Mouse (Mus musculus): ENCODE results near the gene Zmat5. TPM values are rescaled to one million over a fixed set of nuclear protein-coding genes. Genes with fewer than 3 reads are reported as not detected.

The Zmat5 gene
- polyA plus RNA-seq, 1 experiment from 2014 or later: 83.0 TPM

- DNase-seq (ENCODE audit: low spot score): no peak
- Histone ChIP-seq H3K4me3 (no peak overlapping the region), H3K27ac (peak overlapping the region; percentile 51; the same call in 1 of the 2 replicates), H3K27me3 (ENCODE audit: low read depth, poor library complexity, severe bottlenecking) (no peaks in the 10 kb centered on the region), H3K36me3 (peaks cover 88% of the 10 kb centered on the region), H3K4me1 (peaks cover 19% of the 10 kb centered on the region), H3K9me3 (replicated peaks) (no peaks in the 10 kb centered on the region)
- 87% methylated on average over 12 of the region's 12 CpGs for WGBS
Measured at GRCm38 (mm10) chr11:4679441-4679832, 25.0 kb upstream of the Zmat5 start.

GRCm38 (mm10) chr11:4680126-4680525 lies 24.4 kb upstream of the Zmat5 start:
- peaks cover 86% of the 10 kb centered on the region for H3K36me3 ChIP-seq
- H3K9me3 ChIP-seq (replicated peaks): no peaks in the 10 kb centered on the region
- 12% methylated on average over 3 of the region's 3 CpGs for WGBS
- no peaks in the 10 kb centered on the region for H3K27me3 ChIP-seq (ENCODE audit: low read depth, poor library complexity, severe bottlenecking)
- H3K27ac ChIP-seq: no peak overlapping the region
- no peak overlapping the region for H3K4me3 ChIP-seq
- H3K4me1 ChIP-seq: peaks cover 19% of the 10 kb centered on the region
- DNase-seq (ENCODE audit: low spot score): no peak

- Histone ChIP-seq H3K9me3 (replicated peaks) (no peaks in the 10 kb centered on the region), H3K4me1 (peaks cover 16% of the 10 kb centered on the region), H3K36me3 (peaks cover 60% of the 10 kb centered on the region), H3K27ac (no peak overlapping the region), H3K4me3 (no peak overlapping the region), H3K27me3 (ENCODE audit: low read depth, poor library complexity, severe bottlenecking) (no peaks in the 10 kb centered on the region)
- WGBS: 77% methylated on average over 6 of the region's 6 CpGs
- no peak for DNase-seq (ENCODE audit: low spot score)
Measured at GRCm38 (mm10) chr11:4683516-4683915, 21.0 kb upstream of the Zmat5 start.

GRCm38 (mm10) chr11:4684186-4684585 lies 20.3 kb upstream of the Zmat5 start:
- no peak for DNase-seq (ENCODE audit: low spot score)
- peaks cover 54% of the 10 kb centered on the region for H3K36me3 ChIP-seq
- H3K27ac ChIP-seq: no peak overlapping the region
- 30% methylated on average over 6 of the region's 6 CpGs for WGBS
- no peaks in the 10 kb centered on the region for H3K9me3 ChIP-seq (replicated peaks)
- no peak overlapping the region for H3K4me3 ChIP-seq
- H3K4me1 ChIP-seq: peaks cover 9% of the 10 kb centered on the region
- no peaks in the 10 kb centered on the region for H3K27me3 ChIP-seq (ENCODE audit: low read depth, poor library complexity, severe bottlenecking)

GRCm38 (mm10) chr11:4685071-4685470 lies 19.4 kb upstream of the Zmat5 start:
- H3K4me3 ChIP-seq: no peak overlapping the region
- H3K27me3 ChIP-seq (ENCODE audit: low read depth, poor library complexity, severe bottlenecking): no peaks in the 10 kb centered on the region
- DNase-seq (ENCODE audit: low spot score): no peak
- 0 out of 2 replicates have a peak, but pooled peaks cover 2% of the 10 kb centered on the region for H3K4me1 ChIP-seq
- 89% methylated on average over 4 of the region's 4 CpGs for WGBS
- H3K27ac ChIP-seq: no peak overlapping the region
- no peaks in the 10 kb centered on the region for H3K9me3 ChIP-seq (replicated peaks)
- H3K36me3 ChIP-seq: peaks cover 46% of the 10 kb centered on the region

GRCm38 (mm10) chr11:4685510-4685909 lies 19.0 kb upstream of the Zmat5 start:
- H3K36me3 ChIP-seq: peaks cover 43% of the 10 kb centered on the region
- 86% methylated on average over 5 of the region's 5 CpGs for whole genome bisulfite sequencing
- no peak overlapping the region for H3K4me3 ChIP-seq
- no peaks in the 10 kb centered on the region for H3K9me3 ChIP-seq (replicated peaks)
- no peak for DNase-seq (ENCODE audit: low spot score)
- no peaks in the 10 kb centered on the region for H3K4me1 ChIP-seq
- no peaks in the 10 kb centered on the region for H3K27me3 ChIP-seq (ENCODE audit: low read depth, poor library complexity, severe bottlenecking)
- H3K27ac ChIP-seq: no peak overlapping the region

GRCm38 (mm10) chr11:4687027-4687426 lies 17.5 kb upstream of the Zmat5 start:
- H3K27me3 ChIP-seq (ENCODE audit: low read depth, poor library complexity, severe bottlenecking): no peaks in the 10 kb centered on the region
- H3K4me3 ChIP-seq: no peak overlapping the region
- no peak for DNase-seq (ENCODE audit: low spot score)
- 76% methylated on average over 3 of the region's 3 CpGs for WGBS
- no peaks in the 10 kb centered on the region for H3K4me1 ChIP-seq
- no peaks in the 10 kb centered on the region for H3K9me3 ChIP-seq (replicated peaks)
- H3K27ac ChIP-seq: no peak overlapping the region
- peaks cover 28% of the 10 kb centered on the region for H3K36me3 ChIP-seq

- no peaks in the 10 kb centered on the region for H3K9me3 ChIP-seq (replicated peaks)
- DNase-seq (ENCODE audit: low spot score): no peak
- H3K27ac ChIP-seq: no peak overlapping the region
- H3K4me1 ChIP-seq: no peaks in the 10 kb centered on the region
- WGBS: 31% methylated on average over 3 of the region's 3 CpGs
- peaks cover 19% of the 10 kb centered on the region for H3K36me3 ChIP-seq
- H3K4me3 ChIP-seq: no peak overlapping the region
- no peaks in the 10 kb centered on the region for H3K27me3 ChIP-seq (ENCODE audit: low read depth, poor library complexity, severe bottlenecking)
Measured at GRCm38 (mm10) chr11:4687874-4688273, 16.6 kb upstream of the Zmat5 start.

- H3K4me3 ChIP-seq: no peak overlapping the region
- WGBS: 62% methylated on average over 11 of the region's 11 CpGs
- H3K4me1 ChIP-seq: no peaks in the 10 kb centered on the region
- no peaks in the 10 kb centered on the region for H3K9me3 ChIP-seq (replicated peaks)
- H3K36me3 ChIP-seq: peaks cover 10% of the 10 kb centered on the region
- H3K27me3 ChIP-seq (ENCODE audit: low read depth, poor library complexity, severe bottlenecking): no peaks in the 10 kb centered on the region
- H3K27ac ChIP-seq: no peak overlapping the region
- DNase-seq (ENCODE audit: low spot score): no peak
Measured at GRCm38 (mm10) chr11:4688632-4689380, 15.7 kb upstream of the Zmat5 start.

GRCm38 (mm10) chr11:4690353-4690752 lies 14.1 kb upstream of the Zmat5 start:
- Histone ChIP-seq H3K4me3 (no peak overlapping the region), H3K27ac (no peak overlapping the region), H3K27me3 (ENCODE audit: low read depth, poor library complexity, severe bottlenecking) (no peaks in the 10 kb centered on the region), H3K4me1 (no peaks in the 10 kb centered on the region), H3K9me3 (replicated peaks) (no peaks in the 10 kb centered on the region), H3K36me3 (no peaks in the 10 kb centered on the region)
- DNase-seq (ENCODE audit: low spot score): no peak
- 84% methylated on average over 7 of the region's 7 CpGs for WGBS

GRCm38 (mm10) chr11:4691213-4691612 lies 13.3 kb upstream of the Zmat5 start:
- Histone ChIP-seq H3K36me3 (no peaks in the 10 kb centered on the region), H3K27ac (no peak overlapping the region)
- 69% methylated on average over 10 of the region's 10 CpGs for WGBS

GRCm38 (mm10) chr11:4692162-4692561 lies 12.3 kb upstream of the Zmat5 start:
- no peaks in the 10 kb centered on the region for H3K27me3 ChIP-seq (ENCODE audit: low read depth, poor library complexity, severe bottlenecking)
- H3K4me1 ChIP-seq: no peaks in the 10 kb centered on the region
- H3K9me3 ChIP-seq (replicated peaks): no peaks in the 10 kb centered on the region
- H3K4me3 ChIP-seq: no peak overlapping the region
- DNase-seq (ENCODE audit: low spot score): no peak
- H3K27ac ChIP-seq: no peak overlapping the region
- no peaks in the 10 kb centered on the region for H3K36me3 ChIP-seq
- WGBS: 93% methylated on average over 11 of the region's 11 CpGs

More at GRCm38 (mm10) chr11:4691213-4691612, 13.3 kb upstream of the Zmat5 start:
- Histone ChIP-seq H3K9me3 (replicated peaks) (no peaks in the 10 kb centered on the region), H3K4me3 (no peak overlapping the region), H3K27me3 (ENCODE audit: low read depth, poor library complexity, severe bottlenecking) (no peaks in the 10 kb centered on the region), H3K4me1 (no peaks in the 10 kb centered on the region)
- DNase-seq (ENCODE audit: low spot score): no peak

GRCm38 (mm10) chr11:4697043-4697983 lies 7.2 kb upstream of the Zmat5 start:
- Histone ChIP-seq H3K4me3 (no peak overlapping the region), H3K27me3 (ENCODE audit: low read depth, poor library complexity, severe bottlenecking) (no peaks in the 10 kb centered on the region), H3K27ac (no peak overlapping the region), H3K9me3 (replicated peaks) (no peaks in the 10 kb centered on the region), H3K4me1 (no peaks in the 10 kb centered on the region), H3K36me3 (peaks cover 29% of the 10 kb centered on the region)
- 50% methylated on average over 7 of the region's 7 CpGs for WGBS
- no peak for DNase-seq (ENCODE audit: low spot score)

All from limb, embryonic 10.5 days (tissue).